Mouse (Mus musculus) cortical plate, adult 2 months (tissue): ENCODE results near the gene Pnck.

ENCODE experiments used
- CTCF ChIP-seq: fragments of 200-500 bp; IDR thresholded peaks from 2 replicates; pipeline ENCODE4 v1.5.1; 2011; ENCODE audit warnings: mild to moderate bottlenecking, control low read depth, low read length; ENCODE audit not compliant: insufficient read depth; ENCODE audit errors: extremely low read depth
- POLR2A ChIP-seq: fragments of 200-500 bp; IDR thresholded peaks from 2 replicates; pipeline ENCODE4 v1.6.1; 2011; ENCODE audit warnings: mild to moderate bottlenecking, low read length, control low read depth; ENCODE audit not compliant: insufficient read depth; ENCODE audit errors: extremely low read depth

GRCm38 (mm10) chrX:73660284-73660665, 358 bp upstream of the Pnck start:
- no peak for TF ChIP-seq POLR2A
- TF ChIP-seq CTCF: no peak
